Comparison of ENCODE assay signal across 12 mouse cellular contexts in the genomic region with DNA sequence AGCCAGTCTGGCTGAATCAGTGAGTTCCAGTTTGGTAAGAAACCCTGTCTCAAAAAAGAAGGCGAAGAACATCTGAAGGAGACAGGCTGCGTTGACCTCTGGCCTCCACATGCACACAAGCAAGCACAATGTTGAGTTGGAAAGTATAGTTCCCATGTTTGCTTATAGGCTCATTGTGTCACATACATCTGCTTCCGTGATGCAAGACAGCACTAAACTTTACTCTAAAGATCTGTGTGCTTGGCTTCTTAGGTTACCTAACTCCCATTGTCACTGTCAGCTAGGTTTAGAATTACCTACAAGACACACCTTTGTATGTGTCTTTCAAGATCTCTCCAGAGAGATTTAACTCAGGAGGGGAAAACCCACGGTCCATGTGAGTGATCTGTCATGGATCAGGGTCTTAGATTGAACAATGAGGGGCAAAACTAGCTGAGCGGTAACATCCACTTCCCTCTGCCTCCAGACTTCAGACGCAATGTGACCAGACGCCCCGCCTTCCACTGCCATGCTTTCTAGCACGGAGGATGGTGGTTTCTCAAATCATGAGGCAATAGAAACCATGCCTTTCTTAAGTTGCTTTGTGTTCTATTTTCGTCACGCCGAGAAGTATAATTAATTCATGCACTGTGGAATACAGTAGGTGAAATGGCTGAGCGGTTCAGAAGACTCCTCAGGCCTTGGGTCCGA.
DNase-seq lines count a peak whose midpoint lies in the region; ATAC-seq and TF ChIP-seq lines count a peak whose summit lies in the region.
"Had no signal": no experiment of that assay in that cellular context is flagged by ENCODE, and none has a peak within 500 bp of the region (broad histone marks: within the 10 kb centered on the region; RNA-seq: fewer than 3 reads in every experiment).

No protein-coding gene starts in this region.

- H3K4me2 ChIP-seq in intestine, embryonic 15.5 days (replicated peaks), result no peak overlapping the region
- no peak overlapping the region for H3K4me2 ChIP-seq in intestine, postnatal 0 days (replicated peaks; ENCODE audit: low read depth)
- peak overlapping the region; percentile 3; the same call in 1 of the 2 replicates for H3K4me2 ChIP-seq in CH12.LX (ENCODE audit: insufficient read depth, low read depth, poor library complexity, severe bottlenecking)
- H3K4me2 ChIP-seq: heart, embryonic 13.5 days had no signal

- no peak overlapping the region for H3K27ac ChIP-seq in intestine, embryonic 15.5 days
- H3K27ac ChIP-seq in intestine, postnatal 0 days (ENCODE audit: low read depth, low read length), result no peak overlapping the region
- H3K27ac ChIP-seq in CH12.LX (ENCODE audit: insufficient read depth, low read depth), result no peak overlapping the region
- H3K27ac ChIP-seq: heart, embryonic 13.5 days had no signal

- no peak for TF ChIP-seq EP300 in CH12.LX (IDR thresholded peaks at IDR 0.05; ENCODE audit: low read length)

- dilution Hi-C loops in CH12.LX (cut with MboI; ENCODE audit: extremely low pct_ligation_motif_present, extremely low pct_unique_long_range_greater_than_20kb, low sequenced_read_pairs), result no loop called here

- no peak for TF ChIP-seq CTCF in intestine, postnatal 0 days (IDR thresholded peaks at IDR 0.05; ENCODE audit: low read depth)
- TF ChIP-seq CTCF in CH12.LX (conservative IDR thresholded peaks at IDR 0.05 in 1 of 2, IDR thresholded peaks at IDR 0.05 in 1 of 2; ENCODE audit: low read depth in 2 of 2, low read length in 2 of 2), result no peak

- no peak overlapping the region for H3K4me3 ChIP-seq in intestine, embryonic 15.5 days (replicated peaks)
- H3K4me3 ChIP-seq in intestine, postnatal 0 days (ENCODE audit: low read depth, low read length), result no peak overlapping the region
- no peak overlapping the region for H3K4me3 ChIP-seq in CH12.LX (replicated peaks in 1 of 3; ENCODE audit: low read depth in 2 of 3, low read length in 2 of 3, poor library complexity in 1 of 3)
- H3K4me3 ChIP-seq: heart, embryonic 13.5 days had no signal

- H3K9ac ChIP-seq in intestine, embryonic 15.5 days, result no peak overlapping the region
- no peak overlapping the region for H3K9ac ChIP-seq in intestine, postnatal 0 days (ENCODE audit: low read depth, low read length)
- no peak overlapping the region for H3K9ac ChIP-seq in CH12.LX (ENCODE audit: insufficient read depth, low read depth)
- H3K9ac ChIP-seq: heart, embryonic 13.5 days had no signal

- no peaks in the 10 kb centered on the region for H3K79me2 ChIP-seq in CH12.LX (replicated peaks; ENCODE audit: control insufficient read depth, extremely low read depth, insufficient read depth, poor library complexity, severe bottlenecking)

- TF ChIP-seq RAD21 in CH12.LX (IDR thresholded peaks at IDR 0.05; ENCODE audit: low read depth, low read length), result no peak

- TF ChIP-seq POLR2A in CH12.LX (IDR thresholded peaks at IDR 0.05; ENCODE audit: low read depth, low read length), result no peak

- no peaks in the 10 kb centered on the region for H3K36me3 ChIP-seq in intestine, embryonic 15.5 days
- no peaks in the 10 kb centered on the region for H3K36me3 ChIP-seq in intestine, postnatal 0 days (ENCODE audit: control insufficient read depth, insufficient read depth)
- H3K36me3 ChIP-seq in CH12.LX (replicated peaks in 1 of 2; ENCODE audit: control insufficient read depth in 1 of 2, insufficient read depth in 1 of 2, low read length in 1 of 2), result no peaks in the 10 kb centered on the region
- H3K36me3 ChIP-seq: heart, embryonic 13.5 days had no signal

- ATAC-seq in intestine, embryonic 15.5 days, result 0 out of 2 replicates have a peak, but pooled peaks have one; percentile 34
- no peak for ATAC-seq in intestine, postnatal 0 days
- ATAC-seq in monocyte, adult 5-6 weeks (replicated peaks; ENCODE audit: insufficient number of reproducible peaks, low FRiP score, low TSS enrichment, poor library complexity, severe bottlenecking), result peak; percentile 76

- in situ Hi-C loops in CH12.LX (cut with MboI; ENCODE audit: low pct_ligation_motif_present, low pct_unique_long_range_greater_than_20kb, low sequenced_read_pairs), result no loop called here

- H3K27me3 ChIP-seq in intestine, embryonic 15.5 days (replicated peaks), result no peaks in the 10 kb centered on the region
- no peaks in the 10 kb centered on the region for H3K27me3 ChIP-seq in intestine, postnatal 0 days (replicated peaks; ENCODE audit: control insufficient read depth, insufficient read depth, low read length)
- H3K27me3 ChIP-seq in CH12.LX (replicated peaks), result no peaks in the 10 kb centered on the region
- H3K27me3 ChIP-seq: heart, embryonic 13.5 days had no signal

- H3K4me1 ChIP-seq in intestine, embryonic 15.5 days (replicated peaks), result no peaks in the 10 kb centered on the region
- no peaks in the 10 kb centered on the region for H3K4me1 ChIP-seq in intestine, postnatal 0 days (replicated peaks; ENCODE audit: control insufficient read depth, insufficient read depth, low read length)
- peaks cover 0 to 10% of the 10 kb centered on the region in 2 experiments; a peak in 1 of 4 replicates for H3K4me1 ChIP-seq in CH12.LX (ENCODE audit: control insufficient read depth in 1 of 2, insufficient read depth in 2 of 2)

- no peaks in the 10 kb centered on the region for H3K9me3 ChIP-seq in intestine, embryonic 15.5 days
- no peaks in the 10 kb centered on the region for H3K9me3 ChIP-seq in intestine, postnatal 0 days (ENCODE audit: control insufficient read depth)
- H3K9me3 ChIP-seq in CH12.LX (replicated peaks; ENCODE audit: low read length), result no peaks in the 10 kb centered on the region
- H3K9me3 ChIP-seq: heart, embryonic 13.5 days had no signal

- WGBS in intestine, embryonic 15.5 days, result 91% methylated on average over 14 of the region's 14 CpGs
- 87% methylated on average over 14 of the region's 14 CpGs for WGBS in intestine, postnatal 0 days

- DNase-seq in 416B (ENCODE audit: low read depth) (peak; percentile 41), CH12.LX (ENCODE audit: extremely low read depth) (no peak)
- DNase-seq in adrenal gland, postnatal 4 days (ENCODE audit: low spot score in 2 of 2), result no peak
- DNase-seq in layer of hippocampus, adult 8-10 months (ENCODE audit: low spot score in 2 of 2), result no peak
- DNase-seq: cerebellum, adult 9-11 months; gastrocnemius, postnatal 36 days; kidney, adult 9 months; right cerebral cortex, adult 18-20 months had no signal

TF ChIP-seq in CH12.LX, 34 proteins besides CTCF, POLR2A, EP300 and RAD21:
- TF ChIP-seq CHD1 (IDR thresholded peaks at IDR 0.05; ENCODE audit: low read depth, low read length), result no peak
- no peak for TF ChIP-seq MYC (IDR thresholded peaks at IDR 0.05; ENCODE audit: low read depth, low read length)
- no peak for TF ChIP-seq TCF12 (IDR thresholded peaks at IDR 0.05; ENCODE audit: low read depth, low read length)
- no peak for TF ChIP-seq SIN3A (IDR thresholded peaks at IDR 0.05; ENCODE audit: low read length)
- TF ChIP-seq BHLHE40 (IDR thresholded peaks at IDR 0.05; ENCODE audit: low read depth, low read length), result no peak
- TF ChIP-seq NRF1 (IDR thresholded peaks at IDR 0.05; ENCODE audit: low read depth, low read length), result no peak
- no peak for TF ChIP-seq ZKSCAN1 (IDR thresholded peaks at IDR 0.05; ENCODE audit: borderline replicate concordance, low read depth, low read length)
- no peak for TF ChIP-seq UBTF (IDR thresholded peaks at IDR 0.05; ENCODE audit: low read depth, low read length)
- TF ChIP-seq ZC3H11A (IDR thresholded peaks at IDR 0.05; ENCODE audit: low read depth, low read length), result no peak
- no peak for TF ChIP-seq USF2 (conservative IDR thresholded peaks at IDR 0.05; ENCODE audit: low read depth, low read length)
- no peak for TF ChIP-seq MAFK (IDR thresholded peaks at IDR 0.05; ENCODE audit: insufficient replicate concordance, low read length)
- TF ChIP-seq JUND (conservative IDR thresholded peaks at IDR 0.05; ENCODE audit: low read depth, low read length), result no peak
- TF ChIP-seq GABPA (IDR thresholded peaks at IDR 0.05; ENCODE audit: insufficient replicate concordance, low read depth, low read length), result no peak
- TF ChIP-seq MXI1 (IDR thresholded peaks at IDR 0.05; ENCODE audit: low read depth, low read length), result no peak
- no peak for TF ChIP-seq USF1 (IDR thresholded peaks at IDR 0.05; ENCODE audit: low read depth, low read length)
- no peak for TF ChIP-seq MEF2A (IDR thresholded peaks at IDR 0.05; ENCODE audit: borderline replicate concordance, low read depth, low read length)
- no peak for TF ChIP-seq E2F4 (IDR thresholded peaks at IDR 0.05; ENCODE audit: insufficient replicate concordance, low read depth, low read length)
- TF ChIP-seq TBP (conservative IDR thresholded peaks at IDR 0.05; ENCODE audit: low read depth, low read length), result no peak
